Mouse (Mus musculus) bone marrow macrophage, adult 2 months (primary cell): Measurements from ENCODE around the gene Higd1c. TPM values are rescaled to one million over a fixed set of nuclear protein-coding genes. Genes with fewer than 3 reads are reported as not detected.
A peak's percentile ranks its signal among the peaks of the same experiment; 100 is the strongest.

Source experiments
- H3K27ac ChIP-seq: 2 replicates; pipeline ENCODE4 v1.5.1; 2012; ENCODE audit warnings: low read depth, low read length; ENCODE audit not compliant: insufficient read depth
- H3K4me1 ChIP-seq: 2 replicates; pipeline ENCODE4 v1.6.1; 2012; ENCODE audit warnings: low read length; ENCODE audit not compliant: control insufficient read depth, insufficient read depth
- H3K4me3 ChIP-seq: 2 replicates; pipeline ENCODE4 v1.5.1; 2012; ENCODE audit warnings: mild to moderate bottlenecking, low read length, moderate library complexity; ENCODE audit not compliant: insufficient read depth
- CTCF ChIP-seq: IDR thresholded peaks from 2 replicates; pipeline ENCODE4 v1.5.1; 2012; ENCODE audit warnings: low read depth, mild to moderate bottlenecking, low read length, moderate library complexity
- POLR2A ChIP-seq: IDR thresholded peaks from 2 replicates; pipeline ENCODE4 v1.6.1; 2012; ENCODE audit warnings: mild to moderate bottlenecking, low read depth, low read length, borderline replicate concordance
- polyA plus RNA-seq: library from polyadenylated mRNA; stranded (reverse); fragments of >200 nt; gene quantifications from 2 replicates; pipeline ENCODE4 v1.2.4, GENCODE M21; 2012; ENCODE audit not compliant: missing spikeins, insufficient read depth, insufficient read length

Gene Higd1c
- polyA plus RNA-seq, 1 experiment = not detected

GRCm38 (mm10) chr15:100413306-100413705, 49.0 kb downstream of the Higd1c start:
- no peak for TF ChIP-seq POLR2A
- no peak for TF ChIP-seq CTCF
- H3K27ac ChIP-seq = no peak overlapping the region

GRCm38 (mm10) chr15:100414011-100414410, 49.7 kb downstream of the Higd1c start:
- Histone ChIP-seq H3K4me1 (peaks cover 58% of the 10 kb centered on the region), H3K27ac (no peak overlapping the region), H3K4me3 (no peak overlapping the region)
- TF ChIP-seq CTCF (no peak), POLR2A (no peak)

More at GRCm38 (mm10) chr15:100413306-100413705, 49.0 kb downstream of the Higd1c start:
- Histone ChIP-seq H3K4me3 (no peak overlapping the region), H3K4me1 (peaks cover 54% of the 10 kb centered on the region)

DNA sequence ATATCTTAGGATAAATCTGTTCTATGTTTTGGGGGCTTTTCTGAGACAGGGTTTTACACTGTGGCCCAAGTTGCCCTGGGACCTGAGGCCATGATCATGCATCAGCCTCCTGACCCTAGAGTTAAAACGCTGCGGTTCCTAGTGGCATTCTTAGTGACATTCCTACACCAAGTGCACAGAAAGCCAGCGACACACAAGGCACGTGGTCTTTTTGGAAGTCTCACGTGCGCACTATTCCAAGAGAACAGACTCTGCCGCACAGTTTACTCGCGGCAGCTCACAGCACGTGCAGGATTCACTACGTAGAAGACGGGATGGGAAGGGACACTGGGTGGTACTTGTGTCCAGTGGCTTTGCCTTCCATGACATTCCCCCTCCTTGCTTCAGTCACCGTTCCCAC, 50.6 kb downstream of the Higd1c start:
- Histone ChIP-seq H3K27ac (no peak overlapping the region), H3K4me1 (peaks cover 67% of the 10 kb centered on the region), H3K4me3 (no peak overlapping the region)
- no peak for TF ChIP-seq CTCF
- no peak for TF ChIP-seq POLR2A

GRCm38 (mm10) chr15:100415684-100416083, 51.3 kb downstream of the Higd1c start:
- H3K4me1 ChIP-seq = peaks cover 71% of the 10 kb centered on the region
- no peak for TF ChIP-seq POLR2A
- no peak for TF ChIP-seq CTCF
- no peak overlapping the region for H3K4me3 ChIP-seq
- no peak overlapping the region for H3K27ac ChIP-seq

DNA sequence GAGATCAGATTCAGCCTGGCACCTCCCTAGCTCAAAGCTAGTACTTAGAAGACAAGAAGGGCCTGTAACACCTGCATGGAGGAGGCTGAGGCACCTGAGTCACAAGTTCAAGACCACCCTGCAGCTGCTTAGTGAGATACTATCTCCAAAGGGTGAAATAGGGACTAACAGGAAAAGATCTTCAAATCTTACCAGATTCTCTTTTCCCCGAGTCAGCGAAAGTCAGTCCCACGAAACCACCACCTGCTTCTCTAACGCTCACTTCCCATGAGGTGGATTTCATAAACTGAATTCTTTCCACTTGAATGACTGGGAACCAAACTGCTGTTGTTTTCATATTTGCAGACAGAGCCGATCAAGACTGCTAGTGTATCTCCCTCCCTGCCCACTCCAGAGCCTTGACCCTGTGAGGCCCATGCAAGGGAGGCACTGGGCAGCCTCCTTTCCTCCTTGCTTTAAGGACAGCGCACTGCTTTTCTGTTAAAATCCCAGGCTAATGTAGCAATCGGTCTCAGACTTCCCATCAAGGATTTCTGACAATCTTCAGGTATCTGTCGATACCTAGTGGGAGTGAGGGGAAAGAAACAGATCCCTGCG, 53.6 kb downstream of the Higd1c start:
- TF ChIP-seq CTCF (no peak), POLR2A (no peak)
- no peak overlapping the region for H3K4me3 ChIP-seq
- no peak overlapping the region for H3K27ac ChIP-seq
- peaks cover 65% of the 10 kb centered on the region for H3K4me1 ChIP-seq

GRCm38 (mm10) chr15:100419311-100419710, 55.0 kb downstream of the Higd1c start:
- H3K27ac ChIP-seq = peak overlapping the region; percentile 90
- H3K4me1 ChIP-seq = peaks cover 59% of the 10 kb centered on the region
- no peak overlapping the region; the same call in 1 of the 2 replicates for H3K4me3 ChIP-seq
- TF ChIP-seq POLR2A (no peak), CTCF (no peak)

GRCm38 (mm10) chr15:100419901-100420745, 55.8 kb downstream of the Higd1c start:
- TF ChIP-seq POLR2A (no peak), CTCF (no peak)
- Histone ChIP-seq H3K27ac (peak overlapping the region; percentile 90), H3K4me3 (peak overlapping the region; percentile 7; the same call in 1 of the 2 replicates), H3K4me1 (peaks cover 52% of the 10 kb centered on the region)

GRCm38 (mm10) chr15:100421059-100421757, 56.9 kb downstream of the Higd1c start:
- peaks cover 46% of the 10 kb centered on the region for H3K4me1 ChIP-seq
- no peak for TF ChIP-seq CTCF
- TF ChIP-seq POLR2A = no peak
- H3K4me3 ChIP-seq = peak overlapping the region; percentile 72
- peak overlapping the region; percentile 92 for H3K27ac ChIP-seq

GRCm38 (mm10) chr15:100421758-100422197, 57.4 kb downstream of the Higd1c start, which contains the start of gene Gm5475:
Gene Gm5475 (plus strand): TSS chr15:100422147.
- Histone ChIP-seq H3K4me3 (peak within 1 kb of the TSS; percentile 72), H3K4me1 (peaks cover 40% of the 10 kb centered on the region), H3K27ac (peak within 1 kb of the TSS; percentile 92)
